Mouse (Mus musculus): ENCODE data around the gene Elp6.
A peak's percentile ranks its signal among the peaks of the same experiment; 100 is the strongest.

The Elp6 gene

GRCm38 (mm10) chr9:110361299-110361698 is 56.3 kb downstream of the Elp6 start:
- no peak for DNase-seq (ENCODE audit: low spot score)

DNA sequence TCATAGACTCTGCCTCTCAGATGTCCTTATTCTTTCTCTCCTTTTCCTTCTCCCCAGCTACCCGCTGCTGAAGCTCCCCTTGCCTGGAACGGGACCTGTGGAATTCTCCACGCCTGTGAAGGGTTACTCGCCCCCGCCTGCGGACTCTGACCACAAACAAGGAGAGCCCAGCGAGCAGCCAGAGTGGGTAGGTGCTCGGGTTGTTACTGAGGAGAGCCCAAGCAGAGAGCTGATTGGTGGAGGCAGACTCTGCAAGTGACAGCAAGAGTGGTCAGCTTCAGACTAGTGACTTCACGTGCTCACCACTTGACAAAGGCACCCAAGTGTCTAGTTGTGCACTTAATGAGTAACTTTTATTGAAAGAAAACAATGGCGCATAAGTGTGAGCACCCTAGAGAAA is 57.4 kb downstream of the Elp6 start:
- DNase-seq (ENCODE audit: low spot score) = peak; percentile 42

DNA sequence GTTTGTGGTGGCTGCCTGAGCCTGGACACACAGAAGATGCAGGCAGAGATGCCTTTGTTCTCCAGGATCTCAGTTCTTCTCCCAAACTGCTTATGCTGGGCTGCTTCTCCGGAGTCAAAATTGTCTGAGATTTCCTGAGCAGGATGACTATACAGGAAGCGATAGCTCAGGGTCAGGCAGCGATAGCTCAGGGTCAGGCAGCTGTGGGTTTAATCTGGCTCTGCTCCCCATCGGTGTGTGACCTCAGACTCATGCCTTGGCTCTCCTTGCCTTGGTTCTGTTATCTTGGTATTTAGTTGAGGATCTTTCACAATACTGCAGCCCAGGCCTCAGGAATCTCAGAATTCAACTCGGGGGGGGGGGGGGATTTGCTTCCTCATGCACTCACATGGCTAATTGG is 61.8 kb downstream of the Elp6 start:
- no peak for DNase-seq (ENCODE audit: low spot score)

DNA sequence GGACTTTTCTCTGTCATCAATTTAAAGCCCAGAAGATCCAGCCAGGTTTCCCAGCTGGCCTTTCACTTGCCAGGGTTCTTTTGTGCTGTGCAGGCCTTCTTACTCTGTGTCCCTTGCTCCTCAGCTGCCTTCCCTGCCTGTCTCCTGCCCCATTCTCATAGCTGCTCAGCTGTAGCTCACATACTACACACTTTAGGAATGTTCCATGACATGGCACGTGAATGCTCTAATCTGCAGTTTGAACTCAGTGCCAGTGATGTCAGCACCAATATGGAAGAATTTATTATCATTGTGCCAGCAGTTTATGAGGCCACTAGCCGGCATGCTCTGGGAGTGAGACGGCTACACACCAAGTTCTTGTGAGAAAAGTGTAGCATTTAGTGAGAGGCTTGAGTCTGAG is 64.9 kb downstream of the Elp6 start:
- DNase-seq (ENCODE audit: low spot score) = no peak
